Mouse (Mus musculus): ENCODE results near the gene Kdm4c. TPM values are rescaled to one million over a fixed set of nuclear protein-coding genes. Genes with fewer than 3 reads are reported as not detected.

Gene Kdm4c
- 1.7 and 1.8 TPM in 2 replicates for polyA plus RNA-seq (2012)

DNA sequence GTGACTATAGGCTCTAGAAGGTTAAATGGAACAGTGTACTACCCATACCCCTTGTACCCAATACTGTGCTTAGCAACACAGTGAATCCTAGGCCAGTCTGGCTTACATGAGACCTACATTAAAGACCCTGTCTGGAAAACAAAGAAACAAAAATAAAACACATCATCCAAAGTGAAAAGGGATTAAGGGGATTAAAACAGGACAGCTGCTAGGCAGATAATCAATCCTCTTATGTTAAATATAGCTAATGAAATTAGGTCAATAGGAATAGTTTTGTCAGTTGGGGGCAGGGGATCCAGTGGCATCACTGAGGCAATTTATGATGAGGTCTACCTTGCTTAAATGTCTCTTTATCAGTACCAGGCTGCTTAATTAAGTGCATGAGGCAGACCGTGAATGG is at the start of gene Kdm4c:
TSS of gene Kdm4c (plus strand) at position 322 of the 400 bp plus-strand sequence.

Other genes starting within 250 kb of the Kdm4c start
- not detected in 2 replicates for gene Frmd3, start 229.1 kb upstream of the Kdm4c start, polyA plus RNA-seq (2012)

Measured in megakaryocyte-erythroid progenitor cell, adult 5 weeks (primary cell).